Mouse (Mus musculus) kidney, adult 2 months (tissue): ENCODE data around the gene Qrich2.

Experiments used
- CTCF ChIP-seq: fragments of 200-500 bp; conservative IDR thresholded peaks from 2 replicates; pipeline ENCODE4 v1.5.1; 2011; ENCODE audit warnings: low read depth, mild to moderate bottlenecking, control low read depth, low read length, moderate library complexity, mixed read lengths; ENCODE audit not compliant: insufficient read depth, insufficient read length
- POLR2A ChIP-seq: fragments of 200-500 bp; IDR thresholded peaks from one replicate; pipeline ENCODE4 v1.6.1; 2011; ENCODE audit warnings: low read depth, low read length, control low read depth

GRCm38 (mm10) chr11:116484261-116484660, 18.2 kb upstream of the Qrich2 start:
- TF ChIP-seq POLR2A, result no peak
- TF ChIP-seq CTCF, result no peak
